Mouse (Mus musculus) lung, adult 18-20 months (tissue): Measurements from ENCODE around the gene Epb41l3.

ENCODE experiments used
- DNase-seq, 2 experiments: peaks; one replicate each; pipeline ENCODE4 v3.0.0; 2022; ENCODE audit warnings: mixed read lengths in 2 of 2

Epb41l3 gene

DNA sequence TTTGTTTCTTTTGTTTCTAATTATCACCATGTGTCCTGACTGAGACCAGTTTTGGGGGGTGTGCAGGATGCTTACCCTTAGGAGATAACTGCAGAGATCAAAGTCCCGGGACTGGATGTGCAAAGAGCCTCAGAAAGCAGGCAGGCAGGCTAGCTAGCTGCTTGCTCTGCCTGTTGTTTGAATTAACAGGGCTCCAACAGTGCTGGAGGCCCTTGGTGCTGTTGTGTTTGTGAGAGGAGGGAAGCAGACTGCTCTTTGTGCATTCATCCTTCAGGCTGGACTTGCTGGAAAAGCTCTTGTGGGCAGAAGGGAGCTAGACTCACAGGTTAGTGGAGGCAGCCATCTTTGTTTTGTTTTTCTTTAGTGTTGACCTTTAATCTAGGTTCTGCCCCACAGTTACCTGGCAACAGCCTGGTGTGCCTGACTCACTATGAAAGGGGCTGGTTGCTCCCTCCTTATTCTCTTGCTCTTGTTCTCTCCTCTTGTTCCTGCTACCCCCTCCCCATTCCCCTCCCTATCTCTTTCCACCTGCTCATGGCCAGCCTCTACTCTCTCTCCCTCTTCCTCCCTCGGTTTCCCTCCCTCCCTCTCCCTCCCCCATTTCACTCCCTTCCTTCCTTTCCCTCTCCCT lies 117.5 kb downstream of the Epb41l3 start:
- DNase-seq = no peak

DNA sequence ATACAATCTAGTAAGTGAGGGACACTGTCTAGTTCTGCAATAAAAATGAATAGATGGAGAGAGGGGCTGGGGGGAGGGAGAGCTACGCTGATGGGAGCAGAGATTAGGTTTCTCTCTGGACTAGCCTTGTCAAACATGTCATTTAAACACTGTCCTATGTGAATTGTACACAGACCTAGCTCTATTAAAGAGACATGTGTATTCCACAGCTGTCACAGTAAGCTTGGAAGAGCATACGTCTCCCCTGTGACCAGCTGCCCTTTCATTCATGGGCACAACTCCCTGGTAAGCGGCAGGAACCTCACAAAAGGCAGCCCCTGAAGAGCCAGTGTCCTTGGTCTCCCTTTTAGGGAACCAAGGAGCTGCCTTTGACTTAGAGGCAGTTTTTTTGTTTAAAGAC lies 119.1 kb downstream of the Epb41l3 start:
- DNase-seq = no peak

DNA sequence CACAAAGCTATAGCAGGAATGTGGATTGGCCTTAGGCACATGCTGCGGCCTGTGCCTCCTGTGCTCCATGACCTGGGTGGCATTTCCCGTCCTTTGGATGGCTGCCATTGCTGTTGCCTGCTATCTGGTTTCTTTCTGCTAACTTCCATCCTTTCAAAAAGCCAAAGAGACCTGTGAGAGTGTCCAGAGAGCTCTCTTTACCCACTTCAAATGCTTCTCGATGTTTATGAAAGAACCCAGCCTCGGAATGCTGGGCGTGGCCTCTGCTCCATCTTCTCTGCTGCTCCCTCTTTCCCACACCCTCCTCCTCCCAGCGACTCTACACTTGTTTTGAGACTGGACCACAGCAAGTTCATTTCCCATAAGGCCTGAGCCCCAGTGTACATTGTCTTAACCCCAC lies 120.3 kb downstream of the Epb41l3 start:
- peak; percentile 27 to 46 for DNase-seq

GRCm38 (mm10) chr17:69196656-69197055 lies 121.2 kb downstream of the Epb41l3 start:
- peak; percentile 60 to 66 for DNase-seq

DNA sequence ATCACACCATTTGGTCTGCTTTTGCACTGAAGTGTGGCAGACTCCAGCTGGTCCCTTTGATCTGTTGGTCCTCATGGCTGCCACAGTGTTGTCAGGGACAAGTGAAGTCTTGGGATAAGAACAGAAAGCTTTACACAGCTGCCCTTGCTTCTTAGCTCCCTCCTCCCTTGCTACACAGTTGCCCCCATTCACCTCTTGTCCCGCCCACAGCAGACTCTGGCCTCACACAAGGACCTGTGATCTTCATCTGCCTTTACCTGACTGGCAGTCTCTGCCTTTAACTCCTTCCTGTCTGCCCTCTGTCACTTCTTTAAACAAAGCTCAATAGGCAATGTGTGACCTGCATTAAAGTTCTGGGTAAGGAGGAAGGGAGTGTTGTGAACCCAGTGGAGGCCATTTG lies 123.3 kb downstream of the Epb41l3 start:
- DNase-seq = no peak

DNA sequence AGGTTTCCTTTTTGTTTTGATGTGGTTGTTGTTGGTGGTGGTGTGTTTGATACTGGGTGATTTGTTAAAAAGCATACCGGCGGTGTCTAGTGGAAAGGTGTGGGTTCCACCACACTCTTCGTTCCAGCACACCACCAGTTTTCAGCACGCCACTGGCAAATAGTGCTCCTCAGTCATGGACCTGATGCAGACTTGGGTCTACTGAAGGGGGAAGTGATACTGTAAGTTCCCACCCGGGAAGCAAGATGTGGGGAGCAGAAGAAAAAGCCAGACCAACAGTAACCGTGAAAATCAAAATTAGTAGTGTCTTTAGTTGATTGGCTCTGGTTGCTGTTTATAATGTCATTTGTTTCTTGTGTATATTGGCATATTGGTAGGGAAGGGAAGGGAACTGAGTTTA lies 124.3 kb downstream of the Epb41l3 start:
- no peak for DNase-seq

DNA sequence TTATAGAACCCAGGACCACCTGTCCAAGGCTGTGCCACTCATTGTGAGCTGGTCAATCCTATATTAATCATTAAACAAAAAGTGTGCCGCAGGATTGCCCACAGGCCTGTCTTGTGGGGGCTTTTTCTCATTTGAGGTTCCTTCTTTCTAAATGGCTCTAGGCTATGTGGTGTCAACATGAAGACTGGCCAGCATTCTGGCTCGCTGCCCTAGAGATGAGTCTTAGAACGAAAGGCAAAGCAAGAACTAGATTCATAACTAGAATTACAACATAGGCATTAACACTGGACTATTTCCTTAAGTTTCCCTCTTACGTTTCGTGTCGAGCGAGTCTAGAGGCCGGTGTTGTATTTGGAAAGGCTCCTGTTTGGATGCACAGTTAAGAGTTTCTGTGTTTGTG lies 125.5 kb downstream of the Epb41l3 start:
- DNase-seq = no peak

DNA sequence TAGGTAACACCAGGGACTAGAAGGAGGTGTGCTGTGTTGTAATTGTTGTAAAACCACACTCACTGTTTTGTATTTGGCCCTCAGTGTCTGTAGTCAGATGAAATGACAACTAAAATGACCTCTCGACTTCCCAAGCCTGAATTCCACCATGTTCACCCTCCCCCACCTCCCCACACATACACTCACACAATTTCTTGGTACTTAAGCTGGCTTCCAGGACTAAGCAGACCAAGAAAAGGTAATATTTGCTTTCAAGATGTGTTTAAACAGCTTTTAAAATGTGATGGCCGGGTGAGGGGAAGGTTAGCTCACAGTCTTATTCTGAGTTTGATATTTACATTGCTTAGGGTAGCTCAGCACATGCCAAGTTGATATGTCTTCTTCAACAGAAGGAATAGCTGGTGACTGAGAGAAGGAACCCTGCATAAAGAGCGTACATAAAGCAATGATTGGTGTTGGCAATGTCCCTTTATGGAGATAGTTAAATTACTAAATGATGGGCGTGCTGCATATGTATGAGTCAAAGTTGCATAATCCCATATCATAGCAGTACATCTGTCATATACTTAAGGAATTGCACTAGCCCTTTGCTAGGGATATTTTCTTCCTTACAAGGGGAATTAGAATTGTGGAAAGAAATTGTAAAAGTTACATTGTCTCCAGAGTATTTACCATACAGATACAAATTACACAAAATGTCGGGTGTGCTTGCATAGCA lies 130.0 kb downstream of the Epb41l3 start:
- no peak for DNase-seq

DNA sequence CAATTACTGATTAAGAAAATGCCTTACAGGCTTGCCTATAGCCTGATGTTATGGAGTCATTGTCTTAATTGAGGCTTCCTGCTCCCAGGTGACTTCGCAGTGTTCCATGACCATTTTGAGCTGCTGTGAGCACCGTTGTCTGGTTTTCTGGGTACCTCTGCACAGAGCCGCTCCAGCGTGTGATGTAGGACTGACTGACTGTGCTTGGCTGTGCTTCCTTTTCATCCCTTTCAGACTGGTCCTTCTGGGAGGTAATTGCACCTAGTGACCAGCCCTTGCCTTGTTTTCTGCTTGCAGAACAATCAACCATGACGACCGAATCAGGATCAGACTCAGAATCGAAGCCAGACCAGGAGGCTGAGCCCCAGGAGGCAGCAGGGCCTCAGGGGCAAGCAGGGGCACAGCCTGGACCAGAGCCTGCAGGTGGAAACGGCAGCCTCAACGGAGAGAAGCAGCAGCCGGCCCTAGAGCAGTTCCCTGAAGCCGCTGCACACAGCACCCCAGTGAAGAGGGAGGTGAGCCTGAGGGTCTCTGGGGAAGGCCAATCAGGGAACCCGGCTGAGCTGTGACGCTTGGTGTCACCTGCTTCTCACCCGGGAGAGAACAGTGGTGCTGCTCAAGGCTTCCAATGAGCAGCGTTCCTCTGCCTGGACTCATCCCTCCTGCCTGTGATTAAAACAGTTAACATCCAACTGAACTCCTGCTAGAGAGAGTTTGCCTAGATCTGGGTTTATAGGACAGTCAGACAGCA lies 132.3 kb downstream of the Epb41l3 start:
- no peak for DNase-seq

DNA sequence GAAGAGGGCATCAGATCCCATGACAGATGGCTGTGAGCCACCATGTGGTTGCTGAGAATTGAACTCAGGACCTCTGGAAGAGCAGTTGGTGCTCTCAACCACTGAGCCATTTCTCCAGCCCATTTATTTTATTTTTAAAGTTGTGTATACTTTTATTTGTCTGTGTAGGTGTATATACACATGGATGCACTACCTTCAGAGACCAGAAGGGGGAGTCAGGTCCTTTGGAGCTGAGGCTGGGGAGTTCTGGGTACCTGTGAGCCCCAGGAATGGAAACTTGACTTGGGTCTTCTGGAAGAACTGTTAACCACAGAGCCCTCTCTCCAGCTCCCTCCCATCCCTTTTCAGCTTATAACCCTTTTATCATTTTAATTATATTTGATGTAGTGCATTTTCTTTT lies 135.6 kb downstream of the Epb41l3 start:
- DNase-seq = no peak

DNA sequence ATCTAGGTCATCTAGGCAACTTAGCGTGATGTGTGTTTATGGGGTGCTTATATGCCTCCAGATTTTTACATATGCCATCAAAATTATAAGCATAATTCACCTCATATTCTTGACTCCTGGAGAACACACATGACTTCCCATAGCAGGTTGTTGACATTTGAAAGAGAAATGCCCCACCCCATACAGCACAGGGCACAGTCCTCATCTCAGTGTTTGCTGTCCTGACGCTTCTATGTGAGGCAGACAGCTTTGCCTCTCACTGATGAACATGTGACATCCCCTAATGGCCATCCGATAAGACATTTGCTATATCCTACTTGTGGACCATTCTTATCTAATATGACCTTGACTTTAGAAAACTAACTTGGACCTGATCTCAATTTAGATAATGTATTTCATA lies 140.6 kb downstream of the Epb41l3 start:
- no peak for DNase-seq

GRCm38 (mm10) chr17:69220849-69221248 lies 145.4 kb downstream of the Epb41l3 start:
- no peak for DNase-seq

DNA sequence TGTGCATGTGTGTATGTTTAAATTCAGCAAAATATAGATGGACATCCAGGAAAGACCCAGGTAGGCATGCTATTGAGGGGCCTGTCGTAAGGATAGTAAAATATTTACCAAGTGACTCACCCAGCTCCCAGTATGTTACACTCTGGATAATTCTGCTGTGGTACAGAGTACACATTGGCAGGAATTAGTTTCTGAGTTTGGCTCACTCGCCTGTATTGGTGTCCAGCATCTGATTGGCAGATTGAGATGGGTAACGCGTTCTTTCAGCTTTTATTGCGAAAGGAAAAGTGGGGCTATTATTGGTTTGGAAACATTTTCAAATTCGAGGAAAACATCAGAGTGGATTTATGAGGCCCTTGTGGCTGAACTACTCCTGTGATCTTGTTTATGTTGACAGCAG lies 145.9 kb downstream of the Epb41l3 start:
- no peak for DNase-seq

GRCm38 (mm10) chr17:69221966-69222692 lies 146.6 kb downstream of the Epb41l3 start:
- DNase-seq = peak in 1 of 2 experiments; percentile 5

DNA sequence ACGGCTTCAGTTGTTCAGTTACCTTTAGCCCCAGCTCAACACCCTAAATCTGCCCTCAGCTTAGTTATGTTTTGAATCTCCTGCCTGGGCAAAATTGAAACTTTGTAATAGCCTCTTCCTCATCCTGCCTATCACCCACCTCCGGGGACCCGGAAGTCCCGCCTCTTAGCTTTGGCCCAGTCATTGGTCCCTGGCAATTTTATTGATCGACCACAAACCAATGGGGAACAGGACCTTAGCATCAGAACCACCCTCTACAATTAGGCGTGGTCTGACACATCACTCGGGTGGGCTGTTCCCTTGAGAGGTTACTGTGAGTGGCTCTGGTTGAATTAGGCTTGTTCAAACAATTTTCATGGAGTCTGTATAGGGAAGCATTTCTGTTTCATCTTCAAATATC lies 150.5 kb downstream of the Epb41l3 start:
- DNase-seq = no peak

DNA sequence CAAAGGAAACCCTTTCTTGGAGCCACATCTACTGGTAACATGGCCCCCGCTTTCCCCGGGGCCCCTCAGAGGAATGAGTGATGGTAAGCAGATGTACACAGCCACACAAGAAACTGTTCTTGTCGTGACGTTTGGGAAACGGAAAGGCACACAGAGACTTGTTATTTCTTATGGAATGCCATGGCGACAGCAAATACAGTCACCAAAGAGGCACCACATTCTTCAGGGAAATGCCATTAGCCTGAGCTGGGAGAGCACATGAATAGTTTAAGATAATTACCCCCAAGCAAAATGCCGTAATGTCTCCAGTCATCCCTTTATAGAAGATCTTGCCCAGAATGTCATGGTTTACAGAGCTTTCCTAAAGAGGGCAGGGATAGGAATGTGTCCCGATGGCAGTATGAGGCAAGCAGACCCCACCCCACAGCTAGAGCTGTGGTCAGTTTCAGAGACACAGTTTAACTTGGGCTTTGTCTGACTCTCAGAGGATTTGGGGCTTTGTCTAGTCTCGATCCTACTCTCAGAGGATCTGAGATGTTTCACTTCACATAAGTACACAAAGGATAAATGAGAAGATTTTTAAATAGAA lies 152.0 kb downstream of the Epb41l3 start:
- no peak for DNase-seq

DNA sequence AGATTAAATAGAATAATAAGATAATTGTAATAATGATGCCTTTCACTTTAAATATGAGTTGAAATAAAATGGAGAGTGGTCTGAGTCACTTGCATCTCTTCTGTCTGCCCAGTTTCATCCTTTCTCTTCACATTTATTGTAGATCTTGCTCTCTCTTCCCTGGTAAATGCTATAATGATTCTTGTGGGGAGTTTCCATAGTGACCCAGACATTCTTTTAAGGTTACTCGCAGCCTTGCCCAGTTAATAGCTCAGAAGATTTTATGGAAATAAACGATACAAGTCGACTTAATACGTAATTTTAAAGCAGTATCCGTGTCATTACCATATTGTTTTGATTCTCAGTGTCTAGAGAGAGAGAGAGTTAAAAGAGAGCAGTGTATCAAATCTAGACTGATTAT lies 154.0 kb downstream of the Epb41l3 start:
- no peak for DNase-seq

DNA sequence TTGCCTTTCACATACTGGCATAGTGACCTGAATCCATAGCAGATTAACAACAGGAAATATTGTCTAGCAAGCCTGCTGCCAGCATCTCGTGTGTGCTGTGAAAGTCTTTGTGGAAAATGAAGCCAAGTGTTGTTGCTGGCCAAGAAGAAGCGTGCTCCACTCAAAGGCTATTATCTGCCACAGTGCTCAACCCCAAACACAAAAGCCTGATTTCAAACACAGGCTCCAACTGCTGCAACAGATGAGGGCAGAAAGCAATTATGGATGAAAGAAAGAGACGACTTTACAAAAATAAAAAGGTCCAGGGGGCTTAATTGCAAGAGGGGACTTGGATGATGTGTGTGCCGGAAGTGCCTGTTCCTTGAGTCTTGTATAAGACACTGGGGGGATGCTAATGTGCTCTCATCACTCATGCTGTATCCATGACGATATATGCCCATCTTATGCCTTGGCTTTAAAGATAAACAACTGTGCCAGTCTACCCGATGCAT lies 154.7 kb downstream of the Epb41l3 start:
- no peak for DNase-seq

- DNase-seq = no peak
Observed at GRCm38 (mm10) chr17:69231360-69231759, 155.9 kb downstream of the Epb41l3 start.

DNA sequence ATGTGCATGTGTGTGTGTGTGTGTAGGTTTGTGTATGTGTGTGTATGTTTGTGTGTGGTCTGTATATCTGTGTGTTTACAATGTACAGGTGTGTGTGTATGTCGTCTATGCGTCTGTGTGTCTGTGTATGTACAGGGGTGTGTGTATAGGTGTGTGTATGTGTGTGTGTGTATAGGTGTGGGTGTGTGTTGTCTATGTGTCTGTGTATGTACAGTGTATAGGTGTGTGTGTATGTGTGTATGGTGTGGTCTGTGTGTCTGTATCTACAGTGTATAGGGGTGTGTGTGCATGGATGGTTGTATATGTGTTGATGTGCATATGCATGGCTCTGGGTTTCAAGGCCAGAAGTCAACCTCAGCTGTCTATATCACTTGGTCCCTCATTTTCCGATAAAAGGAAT lies 161.7 kb downstream of the Epb41l3 start:
- DNase-seq = no peak

DNA sequence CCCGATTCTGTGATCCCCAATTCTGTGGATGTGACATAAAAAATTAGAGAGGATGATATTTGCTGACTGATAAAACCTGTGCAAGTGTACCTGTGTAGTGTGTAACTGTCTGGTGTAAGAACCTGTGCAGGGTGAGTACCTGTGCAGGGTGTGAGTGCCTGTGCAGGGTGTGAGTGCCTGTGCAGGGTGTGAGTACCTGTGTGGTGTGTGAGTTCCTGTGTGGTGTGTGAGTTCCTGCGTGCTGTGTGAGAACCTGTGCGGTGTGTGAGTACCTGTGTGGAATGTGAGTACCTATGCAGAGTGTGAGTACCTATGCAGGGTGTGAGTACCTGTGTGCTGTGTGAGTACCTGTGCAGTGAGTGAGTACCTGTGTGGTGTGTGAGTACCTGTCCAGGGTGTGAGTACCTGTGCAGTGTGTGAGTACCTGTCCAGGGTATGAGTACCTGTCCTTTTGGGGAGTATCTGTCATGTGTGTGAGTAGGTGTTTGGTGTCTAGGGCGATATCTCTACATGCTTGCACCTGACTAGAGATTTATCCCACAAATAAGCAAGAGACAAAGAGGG lies 163.4 kb downstream of the Epb41l3 start:
- no peak for DNase-seq

GRCm38 (mm10) chr17:69239423-69239822 lies 163.9 kb downstream of the Epb41l3 start:
- DNase-seq = no peak
